Mouse (Mus musculus) forebrain, embryonic 15.5 days (tissue): ENCODE measurements around the gene Mto1. TPM values are rescaled to one million over a fixed set of nuclear protein-coding genes. Genes with fewer than 3 reads are reported as not detected.
A peak's percentile ranks its signal among the peaks of the same experiment; 100 is the strongest.

Source experiments
- ATAC-seq: fragments of 200-750 bp; cut with Nextera tagmentation; replicated peaks from 2 replicates; pipeline ENCODE4 v1.8.0; 2017; ENCODE audit warnings: mild to moderate bottlenecking, moderate TSS enrichment, moderate library complexity
- H3K27ac ChIP-seq: fragments of 300-500 bp; sonication (generic); replicated peaks from 2 replicates; pipeline ENCODE4 v1.5.1; 2015; ENCODE audit warnings: mild to moderate bottlenecking, inconsistent platforms
- H3K27me3 ChIP-seq: fragments of 300-500 bp; sonication (generic); 2 replicates; pipeline ENCODE4 v1.6.1; 2015; ENCODE audit warnings: inconsistent platforms
- H3K36me3 ChIP-seq: fragments of 300-500 bp; sonication (generic); 2 replicates; pipeline ENCODE4 v1.6.1; 2015; ENCODE audit warnings: mild to moderate bottlenecking, inconsistent platforms
- H3K4me1 ChIP-seq: fragments of 300-500 bp; sonication (generic); 2 replicates; pipeline ENCODE4 v1.6.1; 2015; ENCODE audit warnings: inconsistent platforms
- H3K4me2 ChIP-seq: fragments of 300-500 bp; sonication (generic); replicated peaks from 2 replicates; pipeline ENCODE4 v1.6.1; 2015; ENCODE audit warnings: mild to moderate bottlenecking, inconsistent platforms
- H3K4me3 ChIP-seq: fragments of 300-500 bp; sonication (generic); 2 replicates; pipeline ENCODE4 v1.5.1; 2015; ENCODE audit warnings: mild to moderate bottlenecking, inconsistent platforms
- H3K9ac ChIP-seq: fragments of 300-500 bp; sonication (generic); replicated peaks from 2 replicates; pipeline ENCODE4 v1.6.1; 2015; ENCODE audit warnings: mild to moderate bottlenecking, inconsistent platforms
- H3K9me3 ChIP-seq: fragments of 300-500 bp; sonication (generic); 2 replicates; pipeline ENCODE4 v1.6.1; 2016; ENCODE audit warnings: inconsistent platforms
- WGBS: fragments of 180-500 bp; shearing (Covaris S2); methylation state at CpG from one replicate; pipeline ENCODE4 v1.1.7; 2015; ENCODE audit warnings: mixed read lengths; 5-methylcytosine and 5-hydroxymethylcytosine counted together
- polyA plus RNA-seq: library from polyadenylated mRNA; unstranded; fragments of >200 nt; fragmentation: Nextera tagmentation; extraction: Ambion mirVana; gene quantifications from 2 replicates; pipeline ENCODE4 v1.2.1, GENCODE M21; 2015

The Mto1 gene
- polyA plus RNA-seq, 1 experiment from 2014 or later = 26.6 TPM

- Histone ChIP-seq H3K4me1 (peaks cover 21% of the 10 kb centered on the region), H3K9me3 (no peaks in the 10 kb centered on the region), H3K4me2 (peak overlapping the region; percentile 57), H3K4me3 (peak overlapping the region; percentile 79), H3K27ac (peak overlapping the region; percentile 92; the same call in 1 of the 2 replicates), H3K36me3 (peaks cover 10% of the 10 kb centered on the region), H3K27me3 (peaks cover 38% of the 10 kb centered on the region), H3K9ac (peak overlapping the region; percentile 81)
- ATAC-seq = peak; percentile 47
- 23% methylated on average over 9 of the region's 9 CpGs for WGBS
Observed at GRCm38 (mm10) chr9:78447606-78447972, 419 bp upstream of the Mto1 start.

DNA sequence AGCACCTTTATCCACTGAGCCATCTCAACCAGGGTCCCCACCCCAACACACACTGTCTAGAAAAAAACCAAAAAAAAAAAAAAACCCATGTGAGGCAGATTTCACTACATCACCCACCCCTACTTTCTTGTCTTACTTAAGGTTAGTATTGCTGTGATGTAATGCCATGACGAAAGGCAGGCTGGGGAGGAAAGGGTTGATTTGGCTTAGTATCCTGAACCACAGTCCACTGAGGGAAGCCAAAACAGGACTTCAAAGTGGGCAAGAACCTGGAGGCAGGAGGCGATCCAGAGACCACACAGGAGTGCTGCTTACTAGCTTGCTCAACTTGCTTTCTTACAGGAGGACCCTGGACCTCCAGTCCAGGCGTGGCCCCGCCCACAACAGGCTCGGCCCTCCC is 2.4 kb downstream of the Mto1 start:
- 79% methylated on average over 5 of the region's 5 CpGs for WGBS
- peaks cover 15% of the 10 kb centered on the region for H3K4me1 ChIP-seq
- no peak for ATAC-seq

GRCm38 (mm10) chr9:78451382-78451781 is 3.4 kb downstream of the Mto1 start:
- peaks cover 28% of the 10 kb centered on the region for H3K36me3 ChIP-seq
- peaks cover 15% of the 10 kb centered on the region for H3K4me1 ChIP-seq
- no peak for ATAC-seq
- no peak overlapping the region for H3K27ac ChIP-seq
- H3K9me3 ChIP-seq = no peaks in the 10 kb centered on the region
- no peak overlapping the region for H3K4me2 ChIP-seq
- H3K9ac ChIP-seq = no peak overlapping the region
- WGBS = 85% methylated on average over 4 of the region's 4 CpGs
- no peak overlapping the region for H3K4me3 ChIP-seq
- peaks cover 7% of the 10 kb centered on the region; the same call in 1 of the 2 replicates for H3K27me3 ChIP-seq

More for the DNA sequence above, 2.4 kb downstream of the Mto1 start:
- Histone ChIP-seq H3K36me3 (peaks cover 26% of the 10 kb centered on the region), H3K27ac (no peak overlapping the region), H3K9ac (no peak overlapping the region), H3K4me3 (no peak overlapping the region), H3K4me2 (no peak overlapping the region), H3K27me3 (peaks cover 15% of the 10 kb centered on the region; the same call in 1 of the 2 replicates), H3K9me3 (no peaks in the 10 kb centered on the region)

- H3K4me1 ChIP-seq = no peaks in the 10 kb centered on the region
- no peak overlapping the region for H3K27ac ChIP-seq
- ATAC-seq = no peak
- H3K27me3 ChIP-seq = no peaks in the 10 kb centered on the region
- no peak overlapping the region for H3K4me2 ChIP-seq
- WGBS = 85% methylated on average over 8 of the region's 8 CpGs
- no peak overlapping the region for H3K9ac ChIP-seq
- H3K4me3 ChIP-seq = no peak overlapping the region
- no peaks in the 10 kb centered on the region for H3K9me3 ChIP-seq
- H3K36me3 ChIP-seq = peaks cover 57% of the 10 kb centered on the region
Observed at GRCm38 (mm10) chr9:78457026-78457425, 9.0 kb downstream of the Mto1 start.

DNA sequence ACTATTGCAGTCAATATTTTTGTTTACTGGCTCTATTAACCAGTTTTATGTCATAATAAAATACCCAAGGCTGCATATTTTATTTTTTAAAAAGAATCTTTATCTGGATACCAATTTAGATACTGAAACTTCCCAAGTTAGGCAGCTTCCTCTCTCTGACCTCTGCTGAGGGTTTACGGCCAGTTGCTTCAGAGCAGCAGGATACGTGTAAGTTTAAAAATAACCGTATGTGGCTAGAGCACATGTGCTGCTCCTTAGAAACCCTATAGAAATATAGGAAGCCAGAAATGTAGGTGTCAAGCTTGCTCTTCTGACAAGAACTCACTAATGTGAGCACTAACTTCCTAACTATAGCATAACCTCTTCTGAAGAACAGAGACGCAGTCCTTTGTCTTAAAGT is 15.3 kb downstream of the Mto1 start:
- Histone ChIP-seq H3K4me2 (no peak overlapping the region), H3K36me3 (peaks cover 70% of the 10 kb centered on the region), H3K4me3 (no peak overlapping the region), H3K9ac (no peak overlapping the region), H3K27me3 (no peaks in the 10 kb centered on the region), H3K9me3 (no peaks in the 10 kb centered on the region), H3K27ac (no peak overlapping the region), H3K4me1 (no peaks in the 10 kb centered on the region)
- 93% methylated on average over 4 of the region's 4 CpGs for WGBS
- no peak for ATAC-seq

- Histone ChIP-seq H3K36me3 (peaks cover 72% of the 10 kb centered on the region), H3K27me3 (no peaks in the 10 kb centered on the region)
- 96% methylated on average over 3 of the region's 3 CpGs for WGBS
Observed at GRCm38 (mm10) chr9:78465725-78466124, 17.7 kb downstream of the Mto1 start.

DNA sequence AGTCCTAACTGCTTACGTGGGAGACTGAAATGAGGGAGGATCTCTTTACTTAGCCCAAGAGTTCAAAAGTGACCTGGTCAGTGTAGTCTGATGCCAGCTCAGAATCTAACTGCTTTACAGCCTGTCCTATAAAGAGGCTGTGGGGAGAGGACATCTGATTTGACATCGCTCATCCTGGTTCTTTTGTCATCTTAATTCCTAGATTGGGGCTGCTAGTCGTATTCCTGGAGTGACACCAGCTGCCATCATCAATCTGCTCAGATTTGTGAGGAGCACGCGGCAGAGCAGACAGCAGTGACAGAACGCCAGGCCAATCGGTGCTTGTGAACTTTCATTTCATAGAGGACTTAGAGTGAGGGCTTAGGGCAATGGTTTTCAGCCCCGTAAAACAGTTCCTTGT is 25.6 kb downstream of the Mto1 start:
- Histone ChIP-seq H3K4me2 (no peak overlapping the region), H3K9ac (no peak overlapping the region)
- WGBS = 78% methylated on average over 8 of the region's 8 CpGs

More at GRCm38 (mm10) chr9:78465725-78466124, 17.7 kb downstream of the Mto1 start:
- Histone ChIP-seq H3K9ac (no peak overlapping the region), H3K9me3 (no peaks in the 10 kb centered on the region), H3K4me2 (no peak overlapping the region), H3K4me1 (no peaks in the 10 kb centered on the region), H3K4me3 (no peak overlapping the region), H3K27ac (no peak overlapping the region)
- ATAC-seq = no peak

GRCm38 (mm10) chr9:78474270-78474669 is 26.3 kb downstream of the Mto1 start:
- Histone ChIP-seq H3K9me3 (no peaks in the 10 kb centered on the region), H3K4me2 (no peak overlapping the region), H3K36me3 (peaks cover 65% of the 10 kb centered on the region), H3K4me1 (peaks cover 21% of the 10 kb centered on the region), H3K9ac (no peak overlapping the region), H3K27me3 (no peaks in the 10 kb centered on the region), H3K4me3 (no peak overlapping the region), H3K27ac (no peak overlapping the region)
- 91% methylated on average over 2 of the region's 2 CpGs for WGBS
- ATAC-seq = no peak

More for the DNA sequence above, 25.6 kb downstream of the Mto1 start:
- no peak for ATAC-seq
- Histone ChIP-seq H3K4me1 (peaks cover 14% of the 10 kb centered on the region), H3K9me3 (no peaks in the 10 kb centered on the region), H3K27ac (0 out of 2 replicates have a peak overlapping the region, but pooled peaks have one; percentile 15), H3K36me3 (peaks cover 66% of the 10 kb centered on the region), H3K27me3 (no peaks in the 10 kb centered on the region), H3K4me3 (no peak overlapping the region)

- no peak for ATAC-seq
- WGBS = 85% methylated on average over 5 of the region's 5 CpGs
- H3K4me2 ChIP-seq = no peak overlapping the region
- peaks cover 26% of the 10 kb centered on the region for H3K4me1 ChIP-seq
- no peak overlapping the region for H3K27ac ChIP-seq
- peaks cover 67% of the 10 kb centered on the region for H3K36me3 ChIP-seq
- H3K27me3 ChIP-seq = no peaks in the 10 kb centered on the region
- H3K4me3 ChIP-seq = no peak overlapping the region
- H3K9ac ChIP-seq = no peak overlapping the region
- H3K9me3 ChIP-seq = no peaks in the 10 kb centered on the region
Observed at GRCm38 (mm10) chr9:78474771-78475382, 26.9 kb downstream of the Mto1 start.

DNA sequence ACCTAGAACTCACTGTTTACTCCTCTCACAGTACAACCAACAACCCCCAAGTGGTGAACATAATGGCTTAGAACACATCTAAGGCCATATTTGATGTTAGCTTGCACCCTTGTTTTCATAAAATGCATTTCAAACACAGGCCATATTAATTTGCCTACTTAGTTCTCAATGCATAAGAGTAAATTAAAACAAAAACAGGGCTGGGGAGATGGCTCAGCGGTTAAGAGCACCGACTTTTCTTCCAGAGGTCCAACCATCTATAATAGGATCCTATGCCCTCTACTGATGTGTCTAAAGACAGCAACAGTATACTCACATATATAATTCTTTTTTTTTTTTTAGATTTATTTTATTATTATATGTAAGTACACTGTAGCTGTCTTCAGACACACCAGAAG is 27.4 kb downstream of the Mto1 start:
- Histone ChIP-seq H3K9me3 (no peaks in the 10 kb centered on the region), H3K9ac (no peak overlapping the region), H3K36me3 (peaks cover 67% of the 10 kb centered on the region), H3K27ac (no peak overlapping the region), H3K4me2 (no peak overlapping the region), H3K4me1 (peaks cover 30% of the 10 kb centered on the region), H3K4me3 (no peak overlapping the region), H3K27me3 (no peaks in the 10 kb centered on the region)
- WGBS = 98% methylated on average over 2 of the region's 2 CpGs
- ATAC-seq = no peak

DNA sequence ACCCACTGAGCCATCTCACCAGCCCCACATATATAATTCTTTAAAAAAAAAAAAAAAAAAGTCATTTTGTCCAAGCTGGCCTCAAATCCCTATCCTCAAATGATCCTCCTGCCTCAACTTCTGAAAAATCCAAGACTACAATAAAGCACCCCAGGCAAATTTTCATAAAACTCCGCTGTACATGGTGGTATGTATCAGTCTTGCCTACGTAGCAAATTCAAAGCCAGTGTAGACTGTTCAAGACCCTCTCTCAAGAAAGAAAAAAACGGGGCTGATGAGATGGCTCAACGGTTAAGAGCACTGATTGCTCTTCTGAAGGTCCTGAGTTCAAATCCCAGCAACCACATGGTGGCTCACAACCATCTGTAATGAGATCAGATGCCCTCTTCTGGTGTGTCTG is 27.9 kb downstream of the Mto1 start:
- Histone ChIP-seq H3K9me3 (no peaks in the 10 kb centered on the region), H3K27ac (no peak overlapping the region), H3K9ac (no peak overlapping the region), H3K4me3 (no peak overlapping the region), H3K4me2 (no peak overlapping the region), H3K4me1 (peaks cover 30% of the 10 kb centered on the region), H3K27me3 (no peaks in the 10 kb centered on the region), H3K36me3 (peaks cover 62% of the 10 kb centered on the region)
- WGBS = 84% methylated on average over 4 of the region's 4 CpGs
- ATAC-seq = no peak

GRCm38 (mm10) chr9:78476531-78477020 is 28.6 kb downstream of the Mto1 start:
- H3K4me2 ChIP-seq = no peak overlapping the region
- whole genome bisulfite sequencing = 13% methylated on average over 1 of the region's 1 CpGs
- no peak overlapping the region for H3K9ac ChIP-seq
- no peak overlapping the region for H3K4me3 ChIP-seq
- H3K27ac ChIP-seq = 0 out of 2 replicates have a peak overlapping the region, but pooled peaks have one; percentile 20
- H3K4me1 ChIP-seq = peaks cover 30% of the 10 kb centered on the region
- H3K9me3 ChIP-seq = no peaks in the 10 kb centered on the region
- peaks cover 60% of the 10 kb centered on the region for H3K36me3 ChIP-seq
- H3K27me3 ChIP-seq = no peaks in the 10 kb centered on the region
- no peak for ATAC-seq
